Mouse (Mus musculus) bone marrow, adult 2 months (tissue): Measurements from ENCODE around the gene Emp1. TPM values are rescaled to one million over a fixed set of nuclear protein-coding genes. Genes with fewer than 3 reads are reported as not detected.

Source experiments
- H3K27ac ChIP-seq: fragments of 200-500 bp; 2 replicates; pipeline ENCODE4 v1.5.1; 2012; ENCODE audit warnings: low read depth, mild to moderate bottlenecking, control low read depth, inconsistent platforms, low read length; ENCODE audit not compliant: control insufficient read depth, poor library complexity, insufficient read depth
- H3K4me1 ChIP-seq: fragments of 200-500 bp; 2 replicates; pipeline ENCODE4 v1.6.1; 2011; ENCODE audit warnings: low read length; ENCODE audit not compliant: control insufficient read depth, insufficient read depth
- H3K4me3 ChIP-seq: fragments of 200-500 bp; replicated peaks from 2 replicates; pipeline ENCODE3; 2011; ENCODE audit warnings: mild to moderate bottlenecking, low read depth, low read length, control low read depth; ENCODE audit not compliant: control insufficient read depth
- CTCF ChIP-seq: fragments of 200-500 bp; IDR thresholded peaks from 2 replicates; pipeline ENCODE4 v1.5.1; 2011; ENCODE audit warnings: low read length, control low read depth; ENCODE audit not compliant: control insufficient read depth, insufficient read depth
- POLR2A ChIP-seq: fragments of 200-500 bp; IDR thresholded peaks from 2 replicates; pipeline ENCODE4 v1.6.1; 2011; ENCODE audit warnings: low read depth, mild to moderate bottlenecking, control low read depth, low read length, borderline replicate concordance; ENCODE audit not compliant: control insufficient read depth
- WGBS: fragments of 180-500 bp; shearing (Covaris S2); methylation state at CpG from one replicate; pipeline ENCODE4 v1.1.7; 2018; 5-methylcytosine and 5-hydroxymethylcytosine counted together
- polyA plus RNA-seq: library from polyadenylated mRNA; stranded (reverse); fragments of >200 nt; gene quantifications from 2 replicates; pipeline ENCODE4 v1.2.4, GENCODE M21; 2011; ENCODE audit warnings: low replicate concordance; ENCODE audit not compliant: missing spikeins, insufficient read depth, insufficient read length

The Emp1 gene
- polyA plus RNA-seq, 1 experiment: 23.0 TPM

- WGBS: 66% methylated on average over 5 of the region's 5 CpGs
- no peaks in the 10 kb centered on the region for H3K4me1 ChIP-seq
- no peak overlapping the region for H3K27ac ChIP-seq
- no peak overlapping the region for H3K4me3 ChIP-seq
- peak; percentile 27; the same call in 1 of the 2 replicates for TF ChIP-seq CTCF
- no peak for TF ChIP-seq POLR2A
Measured at GRCm38 (mm10) chr6:135369551-135369968, 7.2 kb downstream of the Emp1 start.

- H3K4me1 ChIP-seq: no peaks in the 10 kb centered on the region
Measured at GRCm38 (mm10) chr6:135370954-135371353, 8.6 kb downstream of the Emp1 start.

GRCm38 (mm10) chr6:135373357-135373756 lies 11.0 kb downstream of the Emp1 start:
- TF ChIP-seq CTCF: no peak
- no peak overlapping the region for H3K4me3 ChIP-seq
- no peak overlapping the region for H3K27ac ChIP-seq
- H3K4me1 ChIP-seq: no peaks in the 10 kb centered on the region
- WGBS: 66% methylated on average over 8 of the region's 8 CpGs

More at GRCm38 (mm10) chr6:135370954-135371353, 8.6 kb downstream of the Emp1 start:
- Histone ChIP-seq H3K4me3 (no peak overlapping the region), H3K27ac (no peak overlapping the region)
- TF ChIP-seq CTCF (no peak), POLR2A (no peak)
- 80% methylated on average over 6 of the region's 6 CpGs for WGBS

- Histone ChIP-seq H3K27ac (no peak overlapping the region), H3K4me3 (no peak overlapping the region), H3K4me1 (no peaks in the 10 kb centered on the region)
- WGBS: 86% methylated on average over 5 of the region's 5 CpGs
- TF ChIP-seq CTCF (no peak), POLR2A (no peak)
Measured at GRCm38 (mm10) chr6:135375818-135376217, 13.5 kb downstream of the Emp1 start.

- H3K4me1 ChIP-seq: no peaks in the 10 kb centered on the region
- H3K27ac ChIP-seq: no peak overlapping the region
- H3K4me3 ChIP-seq: no peak overlapping the region
- 84% methylated on average over 7 of the region's 7 CpGs for WGBS
- no peak for TF ChIP-seq POLR2A
- TF ChIP-seq CTCF: no peak
Measured at GRCm38 (mm10) chr6:135376248-135376647, 13.9 kb downstream of the Emp1 start.

- TF ChIP-seq POLR2A (no peak), CTCF (peak; percentile 38)
- Histone ChIP-seq H3K4me3 (no peak overlapping the region), H3K4me1 (no peaks in the 10 kb centered on the region), H3K27ac (no peak overlapping the region)
- 22% methylated on average over 16 of the region's 16 CpGs for WGBS
Measured at GRCm38 (mm10) chr6:135377583-135378319, 15.4 kb downstream of the Emp1 start.

- H3K27ac ChIP-seq: no peak overlapping the region
- H3K4me3 ChIP-seq: no peak overlapping the region
- TF ChIP-seq CTCF (no peak), POLR2A (no peak)
- no peaks in the 10 kb centered on the region for H3K4me1 ChIP-seq
Measured at GRCm38 (mm10) chr6:135383919-135384318, 21.6 kb downstream of the Emp1 start.

GRCm38 (mm10) chr6:135385738-135386459 lies 23.6 kb downstream of the Emp1 start:
- Histone ChIP-seq H3K4me1 (no peaks in the 10 kb centered on the region), H3K4me3 (no peak overlapping the region), H3K27ac (no peak overlapping the region)
- 69% methylated on average over 8 of the region's 8 CpGs for WGBS
- TF ChIP-seq POLR2A: no peak
- no peak for TF ChIP-seq CTCF

GRCm38 (mm10) chr6:135387653-135388052 lies 25.3 kb downstream of the Emp1 start:
- no peaks in the 10 kb centered on the region for H3K4me1 ChIP-seq
- TF ChIP-seq CTCF (no peak), POLR2A (no peak)
- WGBS: 92% methylated on average over 1 of the region's 1 CpGs
- H3K27ac ChIP-seq: no peak overlapping the region
- no peak overlapping the region for H3K4me3 ChIP-seq
